Mouse (Mus musculus): ENCODE results near the gene Serpina1b. TPM values are rescaled to one million over a fixed set of nuclear protein-coding genes. Genes with fewer than 3 reads are reported as not detected.
"Not testable (repeated sequence)": the region's sequence is repeated elsewhere in the genome, so short reads cannot be mapped to it uniquely, and the experiment has no call there.

The Serpina1b gene
- polyA plus RNA-seq, 1 experiment from 2014 or later: 8.0 TPM

DNA sequence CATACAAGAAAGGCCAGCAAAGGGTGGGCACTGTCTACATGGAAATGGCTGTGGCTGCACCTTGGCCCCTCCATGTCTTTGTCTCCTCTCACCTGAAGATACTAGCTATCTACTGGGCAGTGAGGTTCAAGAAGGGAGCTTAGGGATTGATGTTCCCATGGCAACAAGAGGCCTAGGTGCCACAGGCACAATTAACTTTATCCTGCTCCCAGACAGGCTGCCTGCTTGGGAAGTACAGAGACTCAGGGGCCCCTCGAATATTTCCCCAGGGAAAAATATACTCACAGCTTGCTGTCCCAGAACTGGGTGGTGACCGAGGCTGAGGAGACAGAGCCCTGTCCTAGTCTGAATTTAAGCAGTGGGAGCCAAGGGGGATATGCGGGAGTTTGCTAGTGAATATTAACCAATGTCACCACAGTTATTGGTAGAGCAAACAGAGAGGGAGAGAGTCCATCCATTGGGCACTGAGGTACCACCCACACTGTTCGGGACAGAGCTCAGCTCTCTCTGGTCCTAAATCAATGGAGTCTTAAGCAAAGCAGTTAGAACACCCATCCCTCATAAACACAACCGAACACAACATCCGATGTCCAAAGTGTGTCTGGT is 56.8 kb downstream of the Serpina1b start, which contains the start of gene Serpina1d:
TSS of gene Serpina1d (minus strand) at position 347 of the 606 bp plus-strand sequence.
- not testable (repeated sequence) for H3K9ac ChIP-seq (replicated peaks; ENCODE audit: low read length); H3K36me3 ChIP-seq (ENCODE audit: insufficient read depth, low read length); H3K9me3 ChIP-seq (ENCODE audit: low read length); H3K27me3 ChIP-seq (ENCODE audit: insufficient read depth, low read length); H3K4me3 ChIP-seq (ENCODE audit: low read length); H3K4me1 ChIP-seq (ENCODE audit: insufficient read depth, low read length); H3K4me2 ChIP-seq (replicated peaks; ENCODE audit: low read depth, low read length); H3K27ac ChIP-seq (ENCODE audit: low read length); ATAC-seq (ENCODE audit: low FRiP score, low TSS enrichment)
- 81% methylated on average over 6 of the region's 6 CpGs for WGBS

GRCm38 (mm10) chr12:103770597-103770996 is 59.6 kb downstream of the Serpina1b start:
- not testable (repeated sequence) for H3K4me1 ChIP-seq (ENCODE audit: insufficient read depth, low read length); H3K4me3 ChIP-seq (ENCODE audit: low read length); H3K36me3 ChIP-seq (ENCODE audit: insufficient read depth, low read length); H3K4me2 ChIP-seq (replicated peaks; ENCODE audit: low read depth, low read length); H3K27me3 ChIP-seq (ENCODE audit: insufficient read depth, low read length); H3K27ac ChIP-seq (ENCODE audit: low read length); ATAC-seq (ENCODE audit: low FRiP score, low TSS enrichment); H3K9me3 ChIP-seq (ENCODE audit: low read length); H3K9ac ChIP-seq (replicated peaks; ENCODE audit: low read length)
- WGBS: 50% methylated on average over 1 of the region's 1 CpGs

DNA sequence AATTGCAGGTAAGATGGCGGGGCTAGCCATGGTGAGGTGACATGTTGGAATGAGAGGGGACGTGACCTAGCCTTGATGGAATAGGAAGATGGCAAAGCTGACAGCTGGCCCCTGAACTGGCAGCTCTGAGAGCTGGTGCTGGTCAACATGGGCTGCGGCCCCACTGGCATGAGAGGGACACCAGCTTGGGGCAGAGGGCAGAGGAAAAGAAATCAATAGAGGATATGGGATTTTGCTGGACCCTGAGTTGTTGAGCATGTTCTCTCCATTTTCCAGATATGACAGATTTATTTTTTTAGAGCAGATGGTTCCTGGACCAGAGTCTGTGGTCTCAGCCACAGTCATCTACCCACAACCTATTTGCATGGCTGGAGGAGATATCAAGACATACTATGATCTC is 67.1 kb downstream of the Serpina1b start:
- H3K36me3 ChIP-seq (ENCODE audit: insufficient read depth, low read length); H3K4me3 ChIP-seq (ENCODE audit: low read length); H3K27ac ChIP-seq (ENCODE audit: low read length); H3K4me1 ChIP-seq (ENCODE audit: insufficient read depth, low read length); H3K9me3 ChIP-seq (ENCODE audit: low read length); H3K27me3 ChIP-seq (ENCODE audit: insufficient read depth, low read length); ATAC-seq (ENCODE audit: low FRiP score, low TSS enrichment); H3K9ac ChIP-seq (replicated peaks; ENCODE audit: low read length); H3K4me2 ChIP-seq (replicated peaks; ENCODE audit: low read depth, low read length): not testable (repeated sequence)
- 77% methylated on average over 3 of the region's 3 CpGs for WGBS

DNA sequence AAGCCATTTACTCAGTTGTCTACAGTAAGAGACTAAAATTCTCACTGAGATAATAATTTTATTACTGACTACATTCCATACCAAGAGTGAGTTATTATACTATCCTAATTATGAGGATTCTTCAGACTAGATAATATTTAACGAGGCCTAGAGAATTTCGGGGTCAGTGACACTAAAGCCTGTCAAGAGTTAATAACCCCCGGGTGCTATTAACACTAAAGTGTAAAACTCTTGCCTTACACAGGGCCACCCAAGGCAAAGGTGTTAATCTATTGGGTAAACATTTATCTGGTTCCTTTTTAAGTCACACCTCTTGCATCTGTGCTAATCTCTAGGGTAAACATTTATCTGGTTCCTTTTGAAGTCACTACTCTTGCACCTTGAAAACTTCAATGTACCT is 69.9 kb downstream of the Serpina1b start:
- ATAC-seq (ENCODE audit: low FRiP score, low TSS enrichment); H3K4me3 ChIP-seq (ENCODE audit: low read length); H3K27ac ChIP-seq (ENCODE audit: low read length); H3K36me3 ChIP-seq (ENCODE audit: insufficient read depth, low read length); H3K9me3 ChIP-seq (ENCODE audit: low read length); H3K27me3 ChIP-seq (ENCODE audit: insufficient read depth, low read length); H3K4me2 ChIP-seq (replicated peaks; ENCODE audit: low read depth, low read length); H3K9ac ChIP-seq (replicated peaks; ENCODE audit: low read length); H3K4me1 ChIP-seq (ENCODE audit: insufficient read depth, low read length): not testable (repeated sequence)
- 89% methylated on average over 3 of the region's 3 CpGs for WGBS

- H3K27me3 ChIP-seq (ENCODE audit: insufficient read depth, low read length); H3K4me2 ChIP-seq (replicated peaks; ENCODE audit: low read depth, low read length); H3K36me3 ChIP-seq (ENCODE audit: insufficient read depth, low read length); ATAC-seq (ENCODE audit: low FRiP score, low TSS enrichment); H3K9ac ChIP-seq (replicated peaks; ENCODE audit: low read length); H3K27ac ChIP-seq (ENCODE audit: low read length); H3K4me3 ChIP-seq (ENCODE audit: low read length); H3K9me3 ChIP-seq (ENCODE audit: low read length); H3K4me1 ChIP-seq (ENCODE audit: insufficient read depth, low read length): not testable (repeated sequence)
- 81% methylated on average over 5 of the region's 5 CpGs for WGBS
These were observed 84.2 kb downstream of the Serpina1b start for GRCm38 (mm10) chr12:103745957-103746356.

DNA sequence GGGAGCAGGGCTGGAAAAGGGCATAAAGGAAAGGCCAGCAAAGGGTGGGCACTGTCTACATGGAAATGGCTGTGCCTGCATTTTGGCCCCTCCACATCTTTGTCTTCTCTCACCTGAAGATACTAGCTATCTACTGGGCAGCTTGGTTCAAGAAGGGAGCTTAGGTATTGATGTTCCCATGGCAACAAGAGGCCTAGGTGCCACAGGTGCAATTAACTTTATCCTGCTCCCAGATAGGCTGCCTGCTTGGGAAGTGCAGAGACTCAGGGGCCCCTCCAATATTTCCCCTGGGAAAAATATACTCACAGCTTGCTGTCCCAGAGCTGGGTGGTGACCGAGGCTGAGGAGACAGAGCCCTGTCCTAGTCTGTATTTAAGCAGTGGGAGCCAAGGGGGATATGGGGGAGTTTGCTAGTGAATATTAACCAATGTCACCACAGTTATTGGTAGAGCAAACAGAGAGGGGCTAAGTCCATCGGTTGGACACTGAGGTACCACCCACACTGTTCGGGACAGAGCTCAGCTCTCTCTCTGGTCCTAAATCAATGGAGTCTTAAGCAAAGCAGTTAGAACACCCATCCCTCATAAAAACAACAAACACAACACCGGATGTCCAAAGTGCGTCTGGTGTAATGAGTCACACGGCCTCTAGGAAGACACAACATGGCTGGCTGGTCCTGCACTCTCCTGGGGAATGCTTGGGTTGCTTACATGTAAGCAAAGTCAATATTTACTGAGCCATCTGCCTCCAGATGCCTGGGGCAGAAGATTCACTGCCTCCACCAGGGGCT is 92.2 kb downstream of the Serpina1b start:
- H3K27me3 ChIP-seq (ENCODE audit: insufficient read depth, low read length); ATAC-seq (ENCODE audit: low FRiP score, low TSS enrichment): not testable (repeated sequence)
- 67% methylated on average over 5 of the region's 6 CpGs for WGBS

DNA sequence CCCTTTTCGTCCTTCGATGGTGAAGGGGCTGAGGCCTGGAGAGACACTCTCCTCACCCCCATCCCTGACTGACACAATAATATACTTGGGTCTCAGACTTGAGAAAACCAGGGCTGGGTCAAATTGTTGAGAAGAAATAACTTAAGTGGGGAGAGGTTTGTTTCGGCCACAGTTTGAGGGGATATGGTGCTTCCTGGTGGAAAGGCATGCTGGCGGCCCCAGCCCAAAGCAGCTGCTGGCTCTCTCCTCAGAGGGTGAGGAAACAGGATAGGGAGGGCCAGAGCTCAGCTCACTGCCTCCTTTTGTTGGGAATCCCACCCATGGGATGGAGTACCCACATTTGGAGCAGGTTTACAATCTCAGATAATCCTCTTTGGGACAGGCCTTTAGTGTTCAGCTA is 94.6 kb downstream of the Serpina1b start:
- ATAC-seq (ENCODE audit: low FRiP score, low TSS enrichment); H3K4me2 ChIP-seq (replicated peaks; ENCODE audit: low read depth, low read length); H3K27ac ChIP-seq (ENCODE audit: low read length); H3K36me3 ChIP-seq (ENCODE audit: insufficient read depth, low read length); H3K9me3 ChIP-seq (ENCODE audit: low read length); H3K4me1 ChIP-seq (ENCODE audit: insufficient read depth, low read length); H3K27me3 ChIP-seq (ENCODE audit: insufficient read depth, low read length); H3K9ac ChIP-seq (replicated peaks; ENCODE audit: low read length); H3K4me3 ChIP-seq (ENCODE audit: low read length): not testable (repeated sequence)
- WGBS: 82% methylated on average over 4 of the region's 4 CpGs

More for the DNA sequence above, 92.2 kb downstream of the Serpina1b start:
- H3K4me3 ChIP-seq (ENCODE audit: low read length); H3K9ac ChIP-seq (replicated peaks; ENCODE audit: low read length); H3K9me3 ChIP-seq (ENCODE audit: low read length); H3K36me3 ChIP-seq (ENCODE audit: insufficient read depth, low read length); H3K27ac ChIP-seq (ENCODE audit: low read length); H3K4me2 ChIP-seq (replicated peaks; ENCODE audit: low read depth, low read length); H3K4me1 ChIP-seq (ENCODE audit: insufficient read depth, low read length): not testable (repeated sequence)

GRCm38 (mm10) chr12:103735101-103735500 is 95.1 kb downstream of the Serpina1b start:
- not testable (repeated sequence) for ATAC-seq (ENCODE audit: low FRiP score, low TSS enrichment); H3K36me3 ChIP-seq (ENCODE audit: insufficient read depth, low read length)
- WGBS: 81% methylated on average over 4 of the region's 4 CpGs

GRCm38 (mm10) chr12:103711537-103711936 is 118.6 kb downstream of the Serpina1b start:
- Histone ChIP-seq H3K4me2 (replicated peaks; ENCODE audit: low read depth, low read length) (no peak overlapping the region), H3K9ac (replicated peaks; ENCODE audit: low read length) (no peak overlapping the region), H3K27ac (ENCODE audit: low read length) (no peak overlapping the region), H3K9me3 (ENCODE audit: low read length) (no peaks in the 10 kb centered on the region), H3K36me3 (ENCODE audit: insufficient read depth, low read length) (no peaks in the 10 kb centered on the region), H3K27me3 (ENCODE audit: insufficient read depth, low read length) (no peaks in the 10 kb centered on the region), H3K4me3 (ENCODE audit: low read length) (no peak overlapping the region), H3K4me1 (ENCODE audit: insufficient read depth, low read length) (no peaks in the 10 kb centered on the region)
- WGBS: 80% methylated on average over 3 of the region's 3 CpGs
- no peak for ATAC-seq (ENCODE audit: low FRiP score, low TSS enrichment)

More at GRCm38 (mm10) chr12:103735101-103735500, 95.1 kb downstream of the Serpina1b start:
- H3K9ac ChIP-seq (replicated peaks; ENCODE audit: low read length); H3K27me3 ChIP-seq (ENCODE audit: insufficient read depth, low read length); H3K27ac ChIP-seq (ENCODE audit: low read length); H3K4me2 ChIP-seq (replicated peaks; ENCODE audit: low read depth, low read length); H3K4me3 ChIP-seq (ENCODE audit: low read length); H3K4me1 ChIP-seq (ENCODE audit: insufficient read depth, low read length); H3K9me3 ChIP-seq (ENCODE audit: low read length): not testable (repeated sequence)

DNA sequence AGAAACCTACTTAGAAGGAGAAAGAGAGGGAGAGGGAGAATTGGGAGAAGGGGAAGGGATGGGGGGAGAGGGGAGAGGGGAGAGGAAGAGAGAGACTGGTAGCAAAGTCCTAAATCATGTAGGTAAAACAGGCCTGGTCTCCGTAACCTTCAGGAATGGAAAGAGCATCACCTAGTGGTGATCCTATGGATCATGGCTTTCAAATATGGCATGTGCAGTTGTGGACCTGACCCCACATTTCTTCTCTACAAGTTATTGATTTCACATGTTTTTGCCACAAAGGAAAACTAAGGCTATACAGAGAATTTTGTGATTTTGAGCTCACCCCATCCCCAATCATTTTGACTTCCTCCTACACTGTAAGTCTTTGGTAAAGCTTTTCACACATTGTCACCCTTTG is 119.8 kb downstream of the Serpina1b start:
- 54% methylated on average over 1 of the region's 1 CpGs for WGBS
- no peaks in the 10 kb centered on the region for H3K9me3 ChIP-seq (ENCODE audit: low read length)

More for the DNA sequence above, 119.8 kb downstream of the Serpina1b start:
- no peak for ATAC-seq (ENCODE audit: low FRiP score, low TSS enrichment)
- Histone ChIP-seq H3K4me1 (ENCODE audit: insufficient read depth, low read length) (no peaks in the 10 kb centered on the region), H3K27ac (ENCODE audit: low read length) (no peak overlapping the region), H3K4me3 (ENCODE audit: low read length) (no peak overlapping the region), H3K9ac (replicated peaks; ENCODE audit: low read length) (no peak overlapping the region), H3K4me2 (replicated peaks; ENCODE audit: low read depth, low read length) (no peak overlapping the region), H3K36me3 (ENCODE audit: insufficient read depth, low read length) (no peaks in the 10 kb centered on the region), H3K27me3 (ENCODE audit: insufficient read depth, low read length) (no peaks in the 10 kb centered on the region)

Data from kidney, embryonic 16.5 days (tissue).